Mouse (Mus musculus): ENCODE results near the gene Ctnnd2. TPM values are rescaled to one million over a fixed set of nuclear protein-coding genes. Genes with fewer than 3 reads are reported as not detected.

The Ctnnd2 gene
- polyA plus RNA-seq, 1 experiment: 87.7 TPM

DNA sequence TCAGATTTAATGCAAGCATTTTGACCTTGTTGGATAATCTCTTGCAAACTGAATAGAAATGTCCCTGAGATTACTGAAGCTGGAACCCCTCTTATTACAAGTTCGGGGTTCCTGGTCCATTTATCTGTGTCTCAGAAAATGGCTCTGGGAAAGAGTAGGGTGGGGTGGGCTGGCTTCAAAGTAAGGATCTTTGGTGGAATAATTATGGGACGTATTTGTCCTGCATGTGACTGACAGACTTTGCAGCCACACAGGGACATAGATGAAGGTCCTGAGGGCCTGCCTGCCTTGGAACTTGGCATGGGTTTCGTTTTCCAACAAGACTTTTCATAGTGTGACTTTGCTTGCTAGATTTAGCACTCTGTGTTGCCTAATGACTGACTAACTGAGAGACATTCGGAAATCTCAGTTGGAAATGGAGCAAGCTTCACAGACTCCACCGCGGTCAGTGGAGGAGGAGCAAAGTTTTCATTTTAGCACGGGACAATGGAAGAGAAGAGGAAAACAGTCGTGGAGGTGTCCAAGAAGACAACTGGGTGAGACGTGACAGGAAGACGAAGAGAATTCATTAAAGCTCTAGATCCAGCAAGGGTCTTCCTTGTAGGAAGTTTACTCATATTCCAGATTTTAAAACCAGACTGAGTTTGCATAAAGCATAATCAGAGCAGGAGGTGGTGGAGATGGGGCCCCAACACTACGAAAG lies 749 bp upstream of the Ctnnd2 start:
- 17% methylated on average over 11 of the region's 11 CpGs for WGBS
- Histone ChIP-seq H3K27ac (ENCODE audit: insufficient read depth, low read length) (peak overlapping the region; percentile 55; the same call in 1 of the 2 replicates), H3K27me3 (ENCODE audit: control insufficient read depth, insufficient read depth, low read length) (no peaks in the 10 kb centered on the region), H3K4me3 (replicated peaks; ENCODE audit: insufficient read depth, low read depth, low read length) (peak overlapping the region; percentile 94), H3K4me1 (ENCODE audit: control insufficient read depth, insufficient read depth, low read length) (peaks cover 4% of the 10 kb centered on the region; the same call in 1 of the 2 replicates)
- no peak for TF ChIP-seq POLR2A (IDR thresholded peaks at IDR 0.05; ENCODE audit: borderline replicate concordance, insufficient read depth, low read length)
- no peak for TF ChIP-seq CTCF (IDR thresholded peaks at IDR 0.05; ENCODE audit: borderline replicate concordance, insufficient read depth, low read depth, low read length)
- DNase-seq: no peak

DNA sequence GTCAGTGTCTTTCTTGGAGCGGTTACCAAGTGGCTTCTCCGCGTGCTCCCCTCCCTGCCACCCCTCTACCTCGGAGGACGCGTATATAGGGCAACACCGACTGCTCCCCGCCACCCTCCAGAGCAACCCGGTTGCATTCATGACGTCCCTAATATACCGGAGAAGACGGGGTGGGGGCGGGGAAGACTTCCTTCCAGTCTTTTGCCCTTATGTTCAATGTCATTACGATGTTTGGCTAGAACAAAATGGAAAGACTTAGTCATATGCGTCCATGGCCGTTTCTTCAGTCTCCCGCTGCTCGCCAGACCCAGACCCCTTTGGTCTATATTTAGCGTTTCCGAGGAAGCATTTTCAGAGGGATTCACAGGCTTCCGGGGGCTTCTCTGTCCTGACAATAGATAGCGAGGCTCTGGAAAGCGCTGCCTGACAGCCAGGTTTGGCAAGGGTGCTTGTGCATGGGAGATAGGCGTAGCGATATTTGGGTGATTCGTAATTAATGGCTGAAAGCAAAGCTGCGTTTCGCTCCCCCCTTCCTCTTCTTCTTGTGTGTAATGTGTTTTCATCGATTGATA lies 1.1 kb downstream of the Ctnnd2 start:
- Histone ChIP-seq H3K27me3 (ENCODE audit: control insufficient read depth, insufficient read depth, low read length) (no peaks in the 10 kb centered on the region), H3K4me1 (ENCODE audit: control insufficient read depth, insufficient read depth, low read length) (peaks cover 6% of the 10 kb centered on the region; the same call in 1 of the 2 replicates), H3K4me3 (replicated peaks; ENCODE audit: insufficient read depth, low read depth, low read length) (peak overlapping the region; percentile 85), H3K27ac (ENCODE audit: insufficient read depth, low read length) (peak overlapping the region; percentile 83)
- DNase-seq: peak in 1 of 2 experiments; percentile 55
- 0 out of 2 replicates have a peak, but pooled peaks have one; percentile 20 for TF ChIP-seq POLR2A (IDR thresholded peaks at IDR 0.05; ENCODE audit: borderline replicate concordance, insufficient read depth, low read length)
- no peak for TF ChIP-seq CTCF (IDR thresholded peaks at IDR 0.05; ENCODE audit: borderline replicate concordance, insufficient read depth, low read depth, low read length)
- under 1% methylated on average over 29 of the region's 29 CpGs for WGBS

- WGBS: 2% methylated on average over 7 of the region's 7 CpGs
- H3K4me3 ChIP-seq (replicated peaks; ENCODE audit: insufficient read depth, low read depth, low read length): peak overlapping the region; percentile 85
- no peak for TF ChIP-seq CTCF (IDR thresholded peaks at IDR 0.05; ENCODE audit: borderline replicate concordance, insufficient read depth, low read depth, low read length)
- TF ChIP-seq POLR2A (IDR thresholded peaks at IDR 0.05; ENCODE audit: borderline replicate concordance, insufficient read depth, low read length): no peak
- no peak overlapping the region for H3K27ac ChIP-seq (ENCODE audit: insufficient read depth, low read length)
- no peaks in the 10 kb centered on the region for H3K27me3 ChIP-seq (ENCODE audit: control insufficient read depth, insufficient read depth, low read length)
- DNase-seq: peak; percentile 32 to 41
- H3K4me1 ChIP-seq (ENCODE audit: control insufficient read depth, insufficient read depth, low read length): peaks cover 6% of the 10 kb centered on the region; the same call in 1 of the 2 replicates
Measured at GRCm38 (mm10) chr15:30174321-30174720, 1.9 kb downstream of the Ctnnd2 start.

DNA sequence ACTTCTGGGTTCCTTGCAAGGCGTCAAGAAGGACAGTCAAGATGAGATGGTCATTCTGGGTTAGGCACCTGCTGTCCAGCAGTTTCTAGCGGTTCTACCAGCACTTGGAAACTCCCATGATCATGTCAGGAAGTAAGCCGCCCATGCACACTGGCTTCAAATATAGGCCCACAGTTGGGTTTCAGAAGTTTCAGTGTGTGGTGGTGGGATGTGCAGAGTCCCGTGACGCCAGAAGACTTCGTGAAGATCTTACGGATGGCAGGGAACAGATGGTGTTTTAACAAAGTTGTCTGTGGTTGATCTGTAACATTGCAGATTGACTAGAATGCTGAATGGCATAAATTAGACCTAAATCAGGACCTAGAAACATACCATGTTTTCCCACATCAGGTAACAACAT lies 11.6 kb downstream of the Ctnnd2 start:
- no peak for TF ChIP-seq POLR2A (IDR thresholded peaks at IDR 0.05; ENCODE audit: borderline replicate concordance, insufficient read depth, low read length)
- no peak for TF ChIP-seq CTCF (IDR thresholded peaks at IDR 0.05; ENCODE audit: borderline replicate concordance, insufficient read depth, low read depth, low read length)
- 60% methylated on average over 7 of the region's 7 CpGs for WGBS
- no peak overlapping the region for H3K4me3 ChIP-seq (replicated peaks; ENCODE audit: insufficient read depth, low read depth, low read length)
- H3K27ac ChIP-seq (ENCODE audit: insufficient read depth, low read length): no peak overlapping the region
- no peaks in the 10 kb centered on the region; the same call in 1 of the 2 replicates for H3K4me1 ChIP-seq (ENCODE audit: control insufficient read depth, insufficient read depth, low read length)
- no peak for DNase-seq
- H3K27me3 ChIP-seq (ENCODE audit: control insufficient read depth, insufficient read depth, low read length): no peaks in the 10 kb centered on the region

- peaks cover 14% of the 10 kb centered on the region; the same call in 1 of the 2 replicates for H3K4me1 ChIP-seq (ENCODE audit: control insufficient read depth, insufficient read depth, low read length)
- TF ChIP-seq CTCF (IDR thresholded peaks at IDR 0.05; ENCODE audit: borderline replicate concordance, insufficient read depth, low read depth, low read length): no peak
- no peak for TF ChIP-seq POLR2A (IDR thresholded peaks at IDR 0.05; ENCODE audit: borderline replicate concordance, insufficient read depth, low read length)
- H3K4me3 ChIP-seq (replicated peaks; ENCODE audit: insufficient read depth, low read depth, low read length): no peak overlapping the region
- peak in 1 of 2 experiments; percentile 84 for DNase-seq
- H3K27me3 ChIP-seq (ENCODE audit: control insufficient read depth, insufficient read depth, low read length): no peaks in the 10 kb centered on the region
- H3K27ac ChIP-seq (ENCODE audit: insufficient read depth, low read length): peak overlapping the region; percentile 93; the same call in 1 of the 2 replicates
Measured at GRCm38 (mm10) chr15:30190872-30191271, 18.5 kb downstream of the Ctnnd2 start.

- 13% methylated on average over 5 of the region's 5 CpGs for whole genome bisulfite sequencing
- TF ChIP-seq POLR2A (IDR thresholded peaks at IDR 0.05; ENCODE audit: borderline replicate concordance, insufficient read depth, low read length) (no peak), CTCF (IDR thresholded peaks at IDR 0.05; ENCODE audit: borderline replicate concordance, insufficient read depth, low read depth, low read length) (no peak)
- DNase-seq: peak; percentile 77 to 88
- Histone ChIP-seq H3K27ac (ENCODE audit: insufficient read depth, low read length) (0 out of 2 replicates have a peak overlapping the region, but pooled peaks have one; percentile 20), H3K4me1 (ENCODE audit: control insufficient read depth, insufficient read depth, low read length) (peaks cover 14% of the 10 kb centered on the region; the same call in 1 of the 2 replicates), H3K27me3 (ENCODE audit: control insufficient read depth, insufficient read depth, low read length) (no peaks in the 10 kb centered on the region), H3K4me3 (replicated peaks; ENCODE audit: insufficient read depth, low read depth, low read length) (no peak overlapping the region)
Measured at GRCm38 (mm10) chr15:30191931-30192668, 19.7 kb downstream of the Ctnnd2 start.

DNA sequence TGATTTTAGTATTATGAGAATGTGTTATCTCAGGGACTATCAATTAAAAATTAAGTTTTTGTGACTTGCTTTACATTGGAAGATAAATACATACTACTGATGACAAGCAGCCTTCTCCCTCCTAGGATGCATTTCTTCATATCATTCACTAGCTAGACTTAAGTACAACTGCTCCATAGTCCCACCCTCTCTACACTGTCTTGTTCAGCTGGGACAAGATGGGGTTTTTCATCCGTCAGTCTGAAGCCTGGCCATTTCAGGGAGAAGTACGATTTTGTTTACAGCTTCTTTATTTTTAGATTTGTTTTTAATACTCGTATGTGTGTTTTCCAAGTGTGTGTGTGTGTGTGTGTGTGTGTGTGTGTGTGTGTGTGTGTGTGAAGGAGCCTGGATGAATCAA lies 26.0 kb downstream of the Ctnnd2 start:
- whole genome bisulfite sequencing: 78% methylated on average over 3 of the region's 3 CpGs
- Histone ChIP-seq H3K27ac (ENCODE audit: insufficient read depth, low read length) (no peak overlapping the region), H3K4me3 (replicated peaks; ENCODE audit: insufficient read depth, low read depth, low read length) (no peak overlapping the region), H3K4me1 (ENCODE audit: control insufficient read depth, insufficient read depth, low read length) (peaks cover 14% of the 10 kb centered on the region), H3K27me3 (ENCODE audit: control insufficient read depth, insufficient read depth, low read length) (no peaks in the 10 kb centered on the region)
- TF ChIP-seq CTCF (IDR thresholded peaks at IDR 0.05; ENCODE audit: borderline replicate concordance, insufficient read depth, low read depth, low read length) (no peak), POLR2A (IDR thresholded peaks at IDR 0.05; ENCODE audit: borderline replicate concordance, insufficient read depth, low read length) (no peak)
- no peak for DNase-seq

All from cerebellum, adult 2 months (tissue).